Mouse (Mus musculus): ENCODE measurements at regions not wholly inside any gene's neighbourhood (a gene's known extent, or its start where the extent isn't known, plus 50 kb on each side); places are given as distances from the start of the nearest gene placed in this dataset.

- no peak for DNase-seq (ENCODE audit: low spot score in 2 of 2)
These were observed 576.3 kb upstream of the Cdh11 start for GRCm38 (mm10) chr8:103361713-103362112.

- no peak for DNase-seq (ENCODE audit: low spot score in 2 of 2)
These were observed 585.0 kb upstream of the Cdh11 start for GRCm38 (mm10) chr8:103370394-103370793.

GRCm38 (mm10) chr8:103373007-103373406 lies 587.6 kb upstream of the Cdh11 start:
- DNase-seq (ENCODE audit: low spot score in 2 of 2), result no peak

- DNase-seq (ENCODE audit: low spot score in 2 of 2), result no peak
These were observed 588.7 kb upstream of the Cdh11 start for GRCm38 (mm10) chr8:103374151-103374550.

GRCm38 (mm10) chr8:103378545-103378944 lies 593.1 kb upstream of the Cdh11 start:
- DNase-seq (ENCODE audit: low spot score in 2 of 2), result no peak

GRCm38 (mm10) chr8:103381575-103381974 lies 596.1 kb upstream of the Cdh11 start:
- DNase-seq (ENCODE audit: low spot score in 2 of 2), result no peak

- no peak for DNase-seq (ENCODE audit: low spot score in 2 of 2)
These were observed 605.9 kb upstream of the Cdh11 start for GRCm38 (mm10) chr8:103391359-103391758.

GRCm38 (mm10) chr8:103395316-103395715 lies 609.9 kb upstream of the Cdh11 start:
- DNase-seq (ENCODE audit: low spot score in 2 of 2), result no peak

- no peak for DNase-seq (ENCODE audit: low spot score in 2 of 2)
These were observed 612.7 kb upstream of the Cdh11 start for GRCm38 (mm10) chr8:103398179-103398578.

GRCm38 (mm10) chr8:103399466-103399865 lies 614.0 kb upstream of the Cdh11 start:
- DNase-seq (ENCODE audit: low spot score in 2 of 2), result no peak

- DNase-seq (ENCODE audit: low spot score in 2 of 2), result no peak
These were observed 614.7 kb upstream of the Cdh11 start for GRCm38 (mm10) chr8:103400143-103400542.

GRCm38 (mm10) chr8:103402731-103403130 lies 617.3 kb upstream of the Cdh11 start:
- no peak for DNase-seq (ENCODE audit: low spot score in 2 of 2)

- DNase-seq (ENCODE audit: low spot score in 2 of 2), result no peak
These were observed 618.4 kb upstream of the Cdh11 start for GRCm38 (mm10) chr8:103403826-103404225.

GRCm38 (mm10) chr8:103405787-103406186 lies 620.3 kb upstream of the Cdh11 start:
- DNase-seq (ENCODE audit: low spot score in 2 of 2), result no peak

- DNase-seq (ENCODE audit: low spot score in 2 of 2), result no peak
These were observed 621.5 kb upstream of the Cdh11 start for GRCm38 (mm10) chr8:103406921-103407320.

- DNase-seq (ENCODE audit: low spot score in 2 of 2), result no peak
These were observed 622.2 kb upstream of the Cdh11 start for GRCm38 (mm10) chr8:103407631-103408030.

GRCm38 (mm10) chr8:103408411-103408810 lies 623.0 kb upstream of the Cdh11 start:
- no peak for DNase-seq (ENCODE audit: low spot score in 2 of 2)

- peak in 1 of 2 experiments; percentile 48 for DNase-seq (ENCODE audit: low spot score in 2 of 2)
These were observed 623.7 kb upstream of the Cdh11 start for GRCm38 (mm10) chr8:103409121-103409551.

- no peak for DNase-seq (ENCODE audit: low spot score in 2 of 2)
These were observed 627.3 kb upstream of the Cdh11 start for GRCm38 (mm10) chr8:103412731-103413130.

- no peak for DNase-seq (ENCODE audit: low spot score in 2 of 2)
These were observed 628.4 kb upstream of the Cdh11 start for GRCm38 (mm10) chr8:103413589-103414575.

GRCm38 (mm10) chr8:103422313-103422973 lies 637.0 kb upstream of the Cdh11 start:
- DNase-seq (ENCODE audit: low spot score in 2 of 2), result no peak

- DNase-seq (ENCODE audit: low spot score in 2 of 2), result no peak
These were observed 640.5 kb upstream of the Cdh11 start for GRCm38 (mm10) chr8:103425967-103426366.

Measured in urinary bladder, adult 18-20 months (tissue).